Mouse (Mus musculus): ENCODE measurements around the gene Il17re.
A peak's percentile ranks its signal among the peaks of the same experiment; 100 is the strongest.

Il17re gene

GRCm38 (mm10) chr6:113443091-113443490, 15.2 kb upstream of the Il17re start:
- no peak for DNase-seq (ENCODE audit: low spot score in 2 of 2)

DNA sequence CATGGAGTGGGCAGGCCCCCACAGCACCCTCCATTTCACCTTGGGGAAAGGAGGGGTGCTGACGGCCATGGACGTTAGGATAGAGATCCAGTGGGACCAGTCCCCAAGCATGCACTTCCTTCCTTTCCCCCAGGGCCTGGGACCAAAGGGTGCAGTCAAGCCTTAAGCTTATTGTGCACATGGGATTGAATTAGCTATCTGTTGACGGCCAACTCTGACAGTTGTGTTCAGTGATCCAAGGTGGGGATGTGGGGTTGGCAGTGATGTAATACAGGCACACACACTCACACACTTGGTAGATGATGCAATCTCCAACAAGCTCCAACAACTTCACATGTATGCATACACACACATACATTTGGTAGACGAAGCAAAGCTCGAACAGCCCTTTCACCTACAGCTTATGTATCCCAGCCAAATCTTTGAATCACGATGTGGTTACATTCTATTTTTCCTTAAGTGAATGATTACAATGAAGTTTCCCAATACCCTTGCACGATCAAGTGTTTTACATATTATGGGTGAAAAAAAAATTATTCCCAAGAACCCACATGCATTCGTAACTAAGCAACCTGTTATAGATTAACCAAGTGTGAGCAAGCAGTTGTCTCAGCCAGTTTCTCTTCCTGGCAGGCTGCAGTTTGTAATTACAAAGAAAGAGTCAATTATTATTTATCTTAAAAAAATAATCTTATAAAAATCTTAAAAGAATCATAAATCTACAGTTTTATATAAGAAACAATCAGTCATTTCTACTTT, 13.9 kb upstream of the Il17re start:
- DNase-seq (ENCODE audit: low spot score in 2 of 2), result no peak

GRCm38 (mm10) chr6:113447639-113448038, 10.6 kb upstream of the Il17re start:
- no peak for DNase-seq (ENCODE audit: low spot score in 2 of 2)

GRCm38 (mm10) chr6:113451839-113452238, 6.4 kb upstream of the Il17re start:
- no peak for DNase-seq (ENCODE audit: low spot score in 2 of 2)

- no peak for DNase-seq (ENCODE audit: low spot score in 2 of 2)
Observed at GRCm38 (mm10) chr6:113455007-113455406, 3.3 kb upstream of the Il17re start.

GRCm38 (mm10) chr6:113458635-113459034, 351 bp downstream of the Il17re start:
- no peak for DNase-seq (ENCODE audit: low spot score in 2 of 2)

DNA sequence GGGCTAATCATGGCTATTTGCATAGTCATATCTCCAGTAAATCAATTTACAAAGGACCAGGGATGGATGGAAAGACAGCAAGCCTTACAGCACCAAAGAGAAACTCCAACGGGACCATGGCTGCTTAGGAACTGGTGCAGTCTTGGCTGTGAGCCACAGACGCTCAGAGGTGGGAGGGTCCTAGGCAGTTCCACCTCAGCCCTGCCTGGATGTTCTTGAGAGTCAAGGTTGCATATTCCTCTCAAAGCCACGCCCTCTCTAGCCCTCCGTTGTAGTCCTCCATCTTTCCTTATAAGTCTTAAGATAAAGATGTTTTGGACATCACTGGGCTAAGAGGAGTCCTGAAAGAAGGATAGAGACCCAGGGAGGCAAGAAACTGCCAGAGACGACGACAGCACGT, 5.8 kb downstream of the Il17re start:
- DNase-seq (ENCODE audit: low spot score in 2 of 2), result no peak

GRCm38 (mm10) chr6:113465602-113466001, 7.3 kb downstream of the Il17re start:
- DNase-seq (ENCODE audit: low spot score in 2 of 2), result no peak

GRCm38 (mm10) chr6:113468512-113468911, 10.2 kb downstream of the Il17re start:
- no peak for DNase-seq (ENCODE audit: low spot score in 2 of 2)

GRCm38 (mm10) chr6:113469021-113469420, 10.7 kb downstream of the Il17re start:
- peak in 1 of 2 experiments; percentile 59 for DNase-seq (ENCODE audit: low spot score in 2 of 2)

DNA sequence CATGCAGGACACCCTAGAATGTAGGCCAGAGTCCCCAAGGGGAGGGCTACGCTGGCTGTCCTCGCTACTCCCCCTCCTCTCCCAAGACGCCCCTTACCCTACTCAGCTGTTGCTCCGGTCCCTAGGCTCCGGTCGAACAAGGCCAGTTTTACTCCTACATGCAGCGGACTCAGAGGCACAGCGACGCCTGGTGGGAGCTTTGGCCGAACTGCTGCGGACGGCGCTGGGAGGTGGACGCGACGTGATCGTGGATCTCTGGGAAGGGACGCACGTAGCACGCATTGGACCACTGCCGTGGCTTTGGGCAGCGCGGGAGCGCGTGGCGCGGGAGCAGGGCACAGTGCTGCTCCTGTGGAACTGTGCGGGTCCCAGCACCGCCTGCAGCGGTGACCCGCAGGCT, 11.1 kb downstream of the Il17re start:
- DNase-seq (ENCODE audit: low spot score in 2 of 2), result peak in 1 of 2 experiments; percentile 61

DNA sequence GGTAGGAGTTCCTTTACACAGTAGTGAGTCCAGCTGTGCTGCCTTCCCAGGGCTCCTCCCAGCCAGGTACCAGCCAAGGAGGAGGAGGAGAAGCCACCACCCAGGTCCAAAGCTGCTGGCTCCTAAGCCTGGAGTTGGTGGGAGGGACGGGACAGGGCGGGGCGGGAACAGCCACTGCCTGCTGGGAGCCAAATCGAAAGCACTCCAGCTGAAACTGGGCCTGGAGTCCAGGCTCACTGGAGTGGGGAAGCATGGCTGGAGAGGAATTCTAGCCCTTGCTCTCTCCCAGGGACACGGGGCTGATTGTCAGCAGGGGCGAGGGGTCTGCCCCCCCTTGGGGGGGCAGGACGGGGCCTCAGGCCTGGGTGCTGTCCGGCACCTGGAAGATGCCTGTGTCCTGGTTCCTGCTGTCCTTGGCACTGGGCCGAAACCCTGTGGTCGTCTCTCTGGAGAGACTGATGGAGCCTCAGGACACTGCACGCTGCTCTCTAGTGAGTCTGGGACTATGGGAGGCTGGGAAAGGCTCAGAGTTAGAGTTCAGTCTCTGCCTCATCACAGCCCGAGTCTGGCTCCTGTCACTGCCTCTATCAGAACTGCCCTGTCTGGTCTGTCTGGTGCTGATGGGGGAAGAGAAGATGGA, 13.1 kb downstream of the Il17re start, which contains the start of gene Il17rc:
Gene Il17rc, plus strand, starts transcription at position 131 of the 640 bp plus-strand sequence.
- DNase-seq (ENCODE audit: low spot score in 2 of 2), result no peak

DNA sequence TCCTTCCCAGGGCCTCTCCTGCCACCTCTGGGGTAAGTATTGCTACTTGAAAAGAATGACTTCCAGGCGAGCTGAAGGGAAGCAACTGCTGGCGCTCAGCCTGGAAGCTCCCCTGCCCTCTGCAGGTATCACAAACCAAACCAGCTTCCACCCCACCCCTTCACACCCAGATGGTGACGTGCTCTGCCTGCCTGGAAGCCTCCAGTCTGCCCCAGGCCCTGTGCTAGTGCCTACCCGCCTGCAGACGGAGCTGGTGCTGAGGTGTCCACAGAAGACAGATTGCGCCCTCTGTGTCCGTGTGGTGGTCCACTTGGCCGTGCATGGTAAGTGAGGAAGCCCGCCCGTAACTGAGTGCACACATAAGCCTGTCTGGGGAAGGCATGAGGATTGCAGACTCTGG, 13.8 kb downstream of the Il17re start:
- DNase-seq (ENCODE audit: low spot score in 2 of 2), result no peak

DNA sequence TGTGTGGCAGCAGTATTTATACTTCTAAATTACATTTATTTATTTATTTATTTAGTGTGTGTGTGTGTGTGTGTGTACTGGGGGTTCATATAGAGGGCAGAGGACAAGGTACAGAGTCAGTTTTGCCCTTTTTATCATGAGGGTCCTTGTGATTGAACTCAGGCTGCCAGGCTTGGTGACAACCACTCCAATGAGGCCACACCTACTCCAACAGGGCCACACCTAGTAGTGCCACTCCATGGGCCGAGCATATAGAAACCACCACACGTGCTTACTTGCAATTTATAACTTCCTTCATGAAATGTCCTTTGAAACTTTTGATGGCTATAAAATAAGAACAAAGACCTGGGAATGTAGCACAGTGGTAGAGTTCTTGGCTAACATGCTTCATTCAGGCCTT, 15.0 kb downstream of the Il17re start:
- no peak for DNase-seq (ENCODE audit: low spot score in 2 of 2)

DNA sequence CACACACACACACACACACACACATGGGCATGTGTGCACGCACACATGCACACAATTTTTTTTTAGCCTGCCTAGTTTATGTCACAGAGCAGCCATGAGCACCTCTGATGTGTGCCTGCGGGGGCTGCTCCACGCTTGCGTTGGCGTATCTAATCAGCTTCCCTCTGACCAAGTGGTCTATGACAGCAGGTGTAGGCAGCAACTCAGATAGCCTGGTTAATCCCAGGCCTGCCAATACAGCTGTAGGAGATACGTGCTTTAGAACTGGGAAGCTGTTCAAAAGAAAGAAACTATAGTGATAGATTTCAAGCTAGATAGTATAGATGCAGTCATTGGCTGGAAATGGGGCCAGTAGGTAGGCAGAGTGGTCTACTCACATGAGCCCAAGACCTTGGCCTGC, 15.4 kb downstream of the Il17re start:
- no peak for DNase-seq (ENCODE audit: low spot score in 2 of 2)

DNA sequence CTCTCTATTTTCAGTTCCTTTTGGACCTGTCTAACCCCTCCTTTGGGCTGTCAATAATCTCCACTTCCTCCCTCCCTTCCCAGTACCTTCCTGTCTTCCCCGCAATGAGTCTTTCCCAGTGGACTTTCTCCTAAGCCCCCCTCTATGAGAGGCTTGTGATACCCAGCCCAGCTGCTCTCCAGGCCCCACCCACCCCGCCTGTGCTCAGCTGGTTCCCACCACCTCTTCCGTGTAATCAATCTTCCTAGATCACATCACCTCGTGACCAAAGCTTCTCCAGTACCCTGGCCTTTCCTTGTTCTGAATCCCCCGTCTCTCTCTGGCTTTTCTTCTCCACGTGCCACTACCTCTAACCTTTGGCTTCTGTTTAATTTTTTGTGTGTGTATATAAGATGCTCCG, 19.1 kb downstream of the Il17re start:
- no peak for DNase-seq (ENCODE audit: low spot score in 2 of 2)

- no peak for DNase-seq (ENCODE audit: low spot score in 2 of 2)
Observed at GRCm38 (mm10) chr6:113478906-113479305, 20.6 kb downstream of the Il17re start.

GRCm38 (mm10) chr6:113480555-113481373, 22.5 kb downstream of the Il17re start:
- DNase-seq (ENCODE audit: low spot score in 2 of 2), result no peak

- DNase-seq (ENCODE audit: low spot score in 2 of 2), result peak in 1 of 2 experiments; percentile 53
Observed at GRCm38 (mm10) chr6:113482477-113483099, 24.3 kb downstream of the Il17re start.

GRCm38 (mm10) chr6:113483100-113483615, 24.9 kb downstream of the Il17re start, which contains the start of gene Creld1:
Gene Creld1 (plus strand): TSS chr6:113483297.
- peak; percentile 93 for DNase-seq (ENCODE audit: low spot score in 2 of 2)

- DNase-seq (ENCODE audit: low spot score in 2 of 2), result peak in 1 of 2 experiments; percentile 37
Observed at GRCm38 (mm10) chr6:113483729-113484128, 25.4 kb downstream of the Il17re start.
